Mouse (Mus musculus): ENCODE results near the gene Rala. TPM values are rescaled to one million over a fixed set of nuclear protein-coding genes. Genes with fewer than 3 reads are reported as not detected.

Gene Rala
- polyA plus RNA-seq, 1 experiment from 2014 or later = 80.0 TPM

DNA sequence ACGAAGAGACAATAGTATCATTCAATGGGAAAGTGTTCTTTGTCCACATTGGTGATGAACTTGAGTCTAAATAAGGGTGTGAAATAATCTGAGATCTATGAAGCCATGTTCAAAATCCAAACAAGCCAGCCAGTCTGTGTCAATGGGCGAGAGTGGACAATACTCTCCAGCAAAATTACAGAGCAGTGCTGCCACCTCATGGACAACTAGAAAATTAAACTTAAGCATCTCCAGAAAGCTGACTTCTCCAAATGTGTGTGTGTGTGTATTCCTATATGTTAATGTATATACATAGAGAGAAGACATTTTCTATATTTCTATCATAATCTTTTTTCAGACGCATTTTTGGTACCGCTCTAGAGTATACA, 105.6 kb downstream of the Rala start:
- no peak for ATAC-seq (ENCODE audit: insufficient number of reproducible peaks, low FRiP score)
- no peak overlapping the region for H3K4me2 ChIP-seq
- no peak overlapping the region for H3K4me3 ChIP-seq
- H3K4me1 ChIP-seq (replicated peaks) = no peaks in the 10 kb centered on the region
- H3K9ac ChIP-seq = no peak overlapping the region
- no peaks in the 10 kb centered on the region for H3K36me3 ChIP-seq
- no peaks in the 10 kb centered on the region for H3K9me3 ChIP-seq (replicated peaks)
- H3K27me3 ChIP-seq (replicated peaks) = no peaks in the 10 kb centered on the region
- H3K27ac ChIP-seq (ENCODE audit: poor library complexity, severe bottlenecking) = no peak overlapping the region
- 28% methylated on average over 4 of the region's 4 CpGs for WGBS

DNA sequence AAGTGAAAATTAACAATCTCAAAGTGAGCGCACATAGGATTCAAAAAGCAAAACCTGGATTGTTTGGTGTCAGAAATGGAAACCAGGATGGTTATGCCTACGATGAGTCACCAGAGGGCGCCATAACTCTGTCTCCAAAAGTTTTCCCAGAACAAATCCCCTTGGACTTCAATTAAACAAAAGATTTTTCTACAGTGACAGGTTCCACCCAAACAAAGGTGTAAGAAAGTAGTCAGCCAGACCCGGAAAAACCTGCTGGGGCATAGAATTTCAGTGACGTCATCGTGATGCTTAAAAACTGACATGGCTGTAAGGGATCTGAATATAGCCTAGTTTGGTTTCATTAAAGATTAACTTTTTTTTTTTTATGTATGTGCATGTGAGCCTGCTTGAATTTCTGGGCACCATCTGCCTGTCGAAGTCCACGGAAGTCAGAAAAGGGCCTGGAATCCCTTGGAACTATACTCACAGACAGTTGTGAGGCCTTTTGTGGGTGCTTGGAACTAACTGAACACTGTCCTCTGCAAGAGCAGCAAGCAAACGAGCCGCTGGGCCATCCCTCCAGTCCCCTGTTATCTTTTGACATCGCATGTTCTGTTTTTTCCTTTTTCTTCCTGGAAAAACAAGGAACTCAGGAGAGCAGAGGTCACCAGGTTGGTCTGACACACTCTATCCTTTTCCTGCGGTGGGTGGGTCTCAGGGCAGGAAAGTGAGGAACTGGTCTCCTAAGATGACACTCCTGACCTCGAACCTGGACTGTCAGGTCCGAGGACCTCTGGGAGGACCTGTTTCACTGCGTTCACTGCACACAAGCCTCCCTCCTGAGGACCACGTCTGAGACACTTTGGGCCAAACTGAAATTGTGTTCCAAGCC, 106.2 kb downstream of the Rala start:
- 36% methylated on average over 16 of the region's 16 CpGs for WGBS
- H3K9me3 ChIP-seq (replicated peaks) = no peaks in the 10 kb centered on the region
- H3K4me3 ChIP-seq = no peak overlapping the region
- no peaks in the 10 kb centered on the region for H3K36me3 ChIP-seq
- ATAC-seq (ENCODE audit: insufficient number of reproducible peaks, low FRiP score) = 0 out of 2 replicates have a peak, but pooled peaks have one; percentile 6
- no peak overlapping the region for H3K27ac ChIP-seq (ENCODE audit: poor library complexity, severe bottlenecking)
- H3K4me1 ChIP-seq (replicated peaks) = no peaks in the 10 kb centered on the region
- no peaks in the 10 kb centered on the region for H3K27me3 ChIP-seq (replicated peaks)
- H3K9ac ChIP-seq = no peak overlapping the region
- no peak overlapping the region for H3K4me2 ChIP-seq

DNA sequence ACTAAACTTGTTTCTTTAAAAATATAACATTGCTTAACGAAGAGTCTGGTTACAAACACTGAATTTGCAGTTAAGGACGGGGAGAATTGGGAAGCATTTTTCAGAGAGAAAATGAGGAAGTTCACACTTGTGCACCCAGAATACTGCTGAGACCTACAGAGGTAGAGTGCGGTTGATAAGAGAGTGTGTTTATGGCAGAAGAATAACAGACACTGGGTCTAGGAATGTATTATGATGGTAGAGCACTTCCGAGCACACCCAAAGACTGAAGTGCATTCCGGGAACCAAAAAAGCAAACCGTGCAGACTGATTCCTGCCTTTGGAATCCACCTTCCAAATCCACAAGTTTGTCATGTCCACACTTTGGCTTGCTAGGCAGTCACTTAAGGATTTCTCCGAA, 107.2 kb downstream of the Rala start:
- H3K36me3 ChIP-seq = no peaks in the 10 kb centered on the region
- H3K27me3 ChIP-seq (replicated peaks) = no peaks in the 10 kb centered on the region
- no peak for ATAC-seq (ENCODE audit: insufficient number of reproducible peaks, low FRiP score)
- H3K4me3 ChIP-seq = no peak overlapping the region
- no peak overlapping the region for H3K4me2 ChIP-seq
- no peak overlapping the region for H3K27ac ChIP-seq (ENCODE audit: poor library complexity, severe bottlenecking)
- 73% methylated on average over 7 of the region's 7 CpGs for WGBS
- H3K9me3 ChIP-seq (replicated peaks) = no peaks in the 10 kb centered on the region
- no peaks in the 10 kb centered on the region for H3K4me1 ChIP-seq (replicated peaks)
- no peak overlapping the region for H3K9ac ChIP-seq

DNA sequence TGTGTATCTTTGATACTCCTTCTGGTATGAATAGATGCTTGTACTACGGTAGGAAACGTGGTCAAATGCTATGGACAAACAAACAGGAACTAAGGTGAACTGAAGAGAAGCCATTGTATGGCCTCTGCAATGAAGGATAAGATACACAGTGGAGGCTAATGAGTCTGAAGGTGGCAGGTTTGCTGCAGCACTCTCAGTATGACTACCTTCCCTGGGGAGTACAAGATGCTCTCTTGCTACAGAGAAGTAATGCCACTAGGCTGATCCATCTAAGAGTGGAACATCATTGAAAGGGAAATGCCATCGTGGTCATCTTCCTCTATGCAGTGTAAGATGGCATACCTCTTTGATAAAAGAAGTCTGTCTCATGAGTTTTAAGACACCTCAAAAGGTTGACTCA, 111.1 kb downstream of the Rala start:
- H3K9ac ChIP-seq = no peak overlapping the region
- no peaks in the 10 kb centered on the region for H3K4me1 ChIP-seq (replicated peaks)
- H3K4me2 ChIP-seq = no peak overlapping the region
- 58% methylated on average over 3 of the region's 3 CpGs for WGBS
- H3K27me3 ChIP-seq (replicated peaks) = no peaks in the 10 kb centered on the region
- no peak overlapping the region for H3K4me3 ChIP-seq
- ATAC-seq (ENCODE audit: insufficient number of reproducible peaks, low FRiP score) = no peak
- no peaks in the 10 kb centered on the region for H3K36me3 ChIP-seq
- no peak overlapping the region for H3K27ac ChIP-seq (ENCODE audit: poor library complexity, severe bottlenecking)
- no peaks in the 10 kb centered on the region for H3K9me3 ChIP-seq (replicated peaks)

Other genes with a start within 250 kb of the Rala start
- 35.5 and 36.4 TPM in 2 replicates for gene Mplkip, start 249.0 kb downstream of the Rala start, polyA plus RNA-seq (2016; fragmentation: Nextera tagmentation; extraction: Ambion mirVana)
- 4.8 and 4.9 TPM in 2 replicates for gene Sugct, start 248.7 kb downstream of the Rala start, polyA plus RNA-seq (2016; fragmentation: Nextera tagmentation; extraction: Ambion mirVana)
- 13.0 and 18.6 TPM in 2 replicates for gene Cdk13, start 139.1 kb downstream of the Rala start, polyA plus RNA-seq (2016; fragmentation: Nextera tagmentation; extraction: Ambion mirVana)
- 73.4 and 78.9 TPM in 2 replicates for gene Yae1d1, start 49.1 kb upstream of the Rala start, polyA plus RNA-seq (2016; fragmentation: Nextera tagmentation; extraction: Ambion mirVana)